Mouse (Mus musculus) hindbrain, postnatal 0 days (tissue): ENCODE results near the gene Hist1h2an. TPM values are rescaled to one million over a fixed set of nuclear protein-coding genes. Genes with fewer than 3 reads are reported as not detected.

Source experiments
- ATAC-seq: fragments of 200-750 bp; cut with Nextera tagmentation; 2 replicates; pipeline ENCODE4 v1.8.0; 2017; ENCODE audit warnings: mild to moderate bottlenecking, moderate TSS enrichment, moderate library complexity
- DNase-seq: peaks from one replicate; pipeline ENCODE4 v3.0.0-alpha.2; 2015; ENCODE audit warnings: low spot score
- H3K27ac ChIP-seq: fragments of 300-500 bp; sonication (generic); 2 replicates; pipeline ENCODE4 v1.5.1; 2014; ENCODE audit warnings: mild to moderate bottlenecking
- H3K27me3 ChIP-seq: fragments of 300-500 bp; sonication (generic); 2 replicates; pipeline ENCODE4 v1.6.1; 2014; ENCODE audit warnings: low read length, mixed read lengths; ENCODE audit not compliant: insufficient read depth
- H3K36me3 ChIP-seq: fragments of 300-500 bp; sonication (generic); 2 replicates; pipeline ENCODE4 v1.6.1; 2014; ENCODE audit warnings: low read length, mixed read lengths; ENCODE audit not compliant: insufficient read depth
- H3K4me1 ChIP-seq: fragments of 300-500 bp; sonication (generic); 2 replicates; pipeline ENCODE4 v1.6.1; 2014; ENCODE audit warnings: antibody characterized with exemption, low read length, mixed read lengths; ENCODE audit not compliant: insufficient read depth
- H3K4me2 ChIP-seq: fragments of 300-500 bp; sonication (generic); 2 replicates; pipeline ENCODE4 v1.6.1; 2014; ENCODE audit warnings: low read depth, mild to moderate bottlenecking, low read length, moderate library complexity, mixed read lengths
- H3K4me3 ChIP-seq: fragments of 300-500 bp; sonication (generic); 2 replicates; pipeline ENCODE4 v1.5.1; 2014; ENCODE audit warnings: low read length
- H3K9ac ChIP-seq: fragments of 300-500 bp; sonication (generic); replicated peaks from 2 replicates; pipeline ENCODE4 v1.6.1; 2014; ENCODE audit warnings: mild to moderate bottlenecking, low read length, moderate library complexity, mixed read lengths
- H3K9me3 ChIP-seq: fragments of 300-500 bp; sonication (generic); 2 replicates; pipeline ENCODE4 v1.6.1; 2016; ENCODE audit warnings: low read length, mixed read lengths
- CTCF ChIP-seq: IDR thresholded peaks from 2 replicates; pipeline ENCODE4 v1.5.1; 2016; ENCODE audit warnings: antibody characterized with exemption, control low read depth, low read depth
- WGBS: fragments of 180-500 bp; shearing (Covaris S2); extraction: QIAGEN DNeasy Blood & Tissue Kit; methylation state at CpG from one replicate; pipeline ENCODE4 v1.1.7; 2014; 5-methylcytosine and 5-hydroxymethylcytosine counted together
- microRNA-seq, 2 experiments: library from miRNA; unstranded; fragments of <30 nt; microRNA quantifications; one replicate each; pipeline ENCODE4; 2016
- polyA plus RNA-seq: library from polyadenylated mRNA; unstranded; fragments of >200 nt; fragmentation: Nextera tagmentation; extraction: Ambion mirVana; gene quantifications from 2 replicates; pipeline ENCODE4 v1.2.1, GENCODE M21; 2015
- total RNA-seq: library from RNA; depleted of rRNA; stranded (reverse); fragments of >200 nt; gene quantifications from 2 replicates; pipeline ENCODE4 v1.2.3, GENCODE M21; 2014; rRNA removed

The Hist1h2an gene
- total and polyA plus RNA-seq, 2 experiments from 2014 or later = 5.4 to 641 TPM

DNA sequence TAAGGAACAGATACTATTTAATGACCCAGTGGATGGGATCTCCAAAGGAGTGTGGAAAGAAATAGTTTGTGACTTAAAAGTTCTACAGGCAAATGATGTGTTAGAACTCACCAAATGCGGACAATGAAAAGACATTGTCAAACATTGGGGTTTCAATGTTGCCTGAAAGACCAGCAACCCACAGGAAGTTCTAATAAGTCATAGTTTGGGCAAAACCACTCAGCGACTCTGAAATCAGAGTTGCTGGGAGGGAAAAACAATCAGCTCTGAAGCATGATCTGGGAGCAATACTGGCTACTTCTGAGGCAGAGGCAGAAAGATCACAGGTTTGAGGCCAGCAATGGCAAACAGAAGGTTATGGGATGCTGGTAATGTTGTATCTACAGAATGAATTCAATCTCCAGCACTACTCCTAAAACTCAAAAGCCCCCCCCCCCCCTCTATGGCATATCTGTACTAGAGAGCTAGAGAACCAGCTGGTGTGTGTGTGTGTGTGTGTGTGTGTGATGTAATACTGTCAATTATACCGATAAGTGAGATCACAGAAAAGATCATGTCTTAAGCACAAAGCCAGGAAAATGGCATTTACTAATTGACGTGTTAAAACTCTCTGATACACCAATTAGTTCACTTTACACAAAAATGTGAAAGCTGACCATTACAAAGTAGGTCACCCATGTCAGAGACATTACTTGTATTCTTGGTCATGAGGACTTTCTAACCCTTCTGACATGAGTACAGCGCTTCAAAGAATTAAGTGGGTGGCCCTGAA lies 37.4 kb downstream of the Hist1h2an start:
- peak overlapping the region; percentile 56 for H3K9ac ChIP-seq
- no peaks in the 10 kb centered on the region for H3K36me3 ChIP-seq
- ATAC-seq = no peak
- peak overlapping the region; percentile 71; the same call in 1 of the 2 replicates for H3K27ac ChIP-seq
- H3K4me2 ChIP-seq = peak overlapping the region; percentile 64
- TF ChIP-seq CTCF = no peak
- peak overlapping the region; percentile 46 for H3K4me3 ChIP-seq
- peaks cover 7% of the 10 kb centered on the region; the same call in 1 of the 2 replicates for H3K4me1 ChIP-seq
- H3K27me3 ChIP-seq = no peaks in the 10 kb centered on the region
- H3K9me3 ChIP-seq = no peaks in the 10 kb centered on the region
- WGBS = 5% methylated on average over 5 of the region's 5 CpGs
- peak; percentile 29 for DNase-seq

GRCm38 (mm10) chr13:21745006-21745405 lies 42.0 kb downstream of the Hist1h2an start:
- no peak for TF ChIP-seq CTCF
- ATAC-seq = no peak
- Histone ChIP-seq H3K27me3 (no peaks in the 10 kb centered on the region), H3K4me1 (no peaks in the 10 kb centered on the region), H3K4me3 (no peak overlapping the region), H3K4me2 (no peak overlapping the region), H3K36me3 (no peaks in the 10 kb centered on the region), H3K9ac (no peak overlapping the region), H3K27ac (no peak overlapping the region), H3K9me3 (no peaks in the 10 kb centered on the region)
- 94% methylated on average over 1 of the region's 1 CpGs for WGBS
- no peak for DNase-seq

Small RNAs within 50 kb of the gene (microRNA-seq; reads per million reads assigned to microRNA genes)
- gene Gm19658 = 0 reads per million in 2 experiments
- gene Gm44346 = 0 reads per million in 2 experiments
- gene Gm44454 = 0 reads per million in 2 experiments
- 0 reads per million in 2 experiments for gene Gm44466

Other genes with a start within 250 kb of the Hist1h2an start
- not detected in 2 replicates for gene Olfr1366, start 244.4 kb downstream of the Hist1h2an start, total RNA-seq
- 0.19 and 0.23 TPM in 2 replicates for gene Olfr1366, start 244.4 kb downstream of the Hist1h2an start, polyA plus RNA-seq
- not detected in 2 replicates for gene Olfr1535, start 227.3 kb downstream of the Hist1h2an start, total RNA-seq
- 0.11 and 0.16 TPM in 2 replicates for gene Olfr1535, start 227.3 kb downstream of the Hist1h2an start, polyA plus RNA-seq
- gene Olfr1364, start 205.5 kb downstream of the Hist1h2an start, total RNA-seq = not detected in 2 replicates
- gene Olfr1364, start 205.5 kb downstream of the Hist1h2an start, polyA plus RNA-seq = not detected in 2 replicates
- not detected in 2 replicates for gene Olfr1362, start 173.2 kb downstream of the Hist1h2an start, total RNA-seq
- not detected in 2 replicates for gene Olfr1362, start 173.2 kb downstream of the Hist1h2an start, polyA plus RNA-seq
- not detected in 2 replicates for gene Olfr11, start 144.7 kb downstream of the Hist1h2an start, total RNA-seq
- 0.09 TPM in 1 of 2 replicates, not detected in the other for gene Olfr11, start 144.7 kb downstream of the Hist1h2an start, polyA plus RNA-seq
- not detected in 2 replicates for gene Olfr1361, start 123.8 kb downstream of the Hist1h2an start, total RNA-seq
- gene Olfr1361, start 123.8 kb downstream of the Hist1h2an start, polyA plus RNA-seq = not detected in 2 replicates
- not detected in 2 replicates for gene Olfr1360, start 109.8 kb downstream of the Hist1h2an start, total RNA-seq
- not detected in 2 replicates for gene Olfr1360, start 109.8 kb downstream of the Hist1h2an start, polyA plus RNA-seq
- gene Olfr1359, start 89.1 kb downstream of the Hist1h2an start, total RNA-seq = not detected in 2 replicates
- not detected in 2 replicates for gene Olfr1359, start 89.1 kb downstream of the Hist1h2an start, polyA plus RNA-seq
- gene Hist1h2bl, start 71.1 kb downstream of the Hist1h2an start, total RNA-seq = 541 and 615 TPM in 2 replicates
- 1.2 TPM in 1 of 2 replicates, not detected in the other for gene Hist1h2bl, start 71.1 kb downstream of the Hist1h2an start, polyA plus RNA-seq
- 934 and 1,282 TPM in 2 replicates for gene Hist1h2ai, start 70.8 kb downstream of the Hist1h2an start, total RNA-seq
- 4.5 and 5.8 TPM in 2 replicates for gene Hist1h2ai, start 70.8 kb downstream of the Hist1h2an start, polyA plus RNA-seq
- 1,004 and 1,140 TPM in 2 replicates for gene Hist1h3h, start 69.6 kb downstream of the Hist1h2an start, total RNA-seq
- 1.9 and 6.2 TPM in 2 replicates for gene Hist1h3h, start 69.6 kb downstream of the Hist1h2an start, polyA plus RNA-seq
- gene Hist1h2bm, start 65.2 kb downstream of the Hist1h2an start, total RNA-seq = 1,597 and 1,943 TPM in 2 replicates
- gene Hist1h2bm, start 65.2 kb downstream of the Hist1h2an start, polyA plus RNA-seq = 1.3 and 1.7 TPM in 2 replicates
- 1,214 and 1,310 TPM in 2 replicates for gene Hist1h4j, start 52.2 kb downstream of the Hist1h2an start, total RNA-seq
- not detected in 2 replicates for gene Hist1h4j, start 52.2 kb downstream of the Hist1h2an start, polyA plus RNA-seq
- gene Hist1h4k, start 36.7 kb downstream of the Hist1h2an start, total RNA-seq = 380 and 998 TPM in 2 replicates
- gene Hist1h4k, start 36.7 kb downstream of the Hist1h2an start, polyA plus RNA-seq = 1.6 and 1.9 TPM in 2 replicates
- 429 and 552 TPM in 2 replicates for gene Hist1h2ak, start 33.4 kb downstream of the Hist1h2an start, total RNA-seq
- gene Hist1h2ak, start 33.4 kb downstream of the Hist1h2an start, polyA plus RNA-seq = 9.9 and 13.6 TPM in 2 replicates
- 864 and 1,352 TPM in 2 replicates for gene Hist1h2bn, start 33.1 kb downstream of the Hist1h2an start, total RNA-seq
- gene Hist1h2bn, start 33.1 kb downstream of the Hist1h2an start, polyA plus RNA-seq = 1.1 TPM in 1 of 2 replicates, not detected in the other
- 263 and 411 TPM in 2 replicates for gene Hist1h1b, start 6.6 kb downstream of the Hist1h2an start, total RNA-seq
- gene Hist1h1b, start 6.6 kb downstream of the Hist1h2an start, polyA plus RNA-seq = 10.0 and 11.7 TPM in 2 replicates
- 789 and 1,626 TPM in 2 replicates for gene Hist1h3i, start 3.8 kb downstream of the Hist1h2an start, total RNA-seq
- gene Hist1h3i, start 3.8 kb downstream of the Hist1h2an start, polyA plus RNA-seq = 24.5 and 29.0 TPM in 2 replicates
- 234 and 289 TPM in 2 replicates for gene Hist1h2bp, start 243 bp upstream of the Hist1h2an start, total RNA-seq
- 0.84 TPM in 1 of 2 replicates, not detected in the other for gene Hist1h2bp, start 243 bp upstream of the Hist1h2an start, polyA plus RNA-seq
- 1,114 and 1,806 TPM in 2 replicates for gene Hist1h2bq, start 23.0 kb upstream of the Hist1h2an start, total RNA-seq
- gene Hist1h2bq, start 23.0 kb upstream of the Hist1h2an start, polyA plus RNA-seq = 4.8 and 6.4 TPM in 2 replicates
- gene Hist1h2ao, start 23.2 kb upstream of the Hist1h2an start, total RNA-seq = not detected in 2 replicates
- gene Hist1h2ao, start 23.2 kb upstream of the Hist1h2an start, polyA plus RNA-seq = not detected in 2 replicates
- 2.3 and 3.3 TPM in 2 replicates for gene Hist1h4m, start 24.5 kb upstream of the Hist1h2an start, total RNA-seq
- not detected in 2 replicates for gene Hist1h4m, start 24.5 kb upstream of the Hist1h2an start, polyA plus RNA-seq
- 4,540 and 4,675 TPM in 2 replicates for gene Hist1h4n, start 45.0 kb upstream of the Hist1h2an start, total RNA-seq
- 3.7 and 4.1 TPM in 2 replicates for gene Hist1h4n, start 45.0 kb upstream of the Hist1h2an start, polyA plus RNA-seq
- gene Hist1h2ap, start 46.3 kb upstream of the Hist1h2an start, total RNA-seq = 1,318 and 1,554 TPM in 2 replicates
- 798 and 958 TPM in 2 replicates for gene Hist1h2ap, start 46.3 kb upstream of the Hist1h2an start, polyA plus RNA-seq
- gene Hist1h2br, start 46.5 kb upstream of the Hist1h2an start, total RNA-seq = 757 and 1,216 TPM in 2 replicates
- gene Hist1h2br, start 46.5 kb upstream of the Hist1h2an start, polyA plus RNA-seq = 4.7 and 7.4 TPM in 2 replicates
- 9.3 and 13.5 TPM in 2 replicates for gene Zfp184, start 157.9 kb upstream of the Hist1h2an start, total RNA-seq
- 7.8 and 9.6 TPM in 2 replicates for gene Zfp184, start 157.9 kb upstream of the Hist1h2an start, polyA plus RNA-seq
- not detected in 2 replicates for gene Pom121l2, start 194.0 kb upstream of the Hist1h2an start, total RNA-seq
- not detected in 2 replicates for gene Pom121l2, start 194.0 kb upstream of the Hist1h2an start, polyA plus RNA-seq
- not detected in 2 replicates for gene Prss16, start 222.5 kb upstream of the Hist1h2an start, total RNA-seq
- gene Prss16, start 222.5 kb upstream of the Hist1h2an start, polyA plus RNA-seq = not detected in 2 replicates
- gene Hist1h2ah, start 248.3 kb upstream of the Hist1h2an start, total RNA-seq = 67.7 and 136 TPM in 2 replicates
- gene Hist1h2ah, start 248.3 kb upstream of the Hist1h2an start, polyA plus RNA-seq = 2.2 and 10.5 TPM in 2 replicates
- 468 and 587 TPM in 2 replicates for gene Hist1h2bk, start 248.7 kb upstream of the Hist1h2an start, total RNA-seq
- gene Hist1h2bk, start 248.7 kb upstream of the Hist1h2an start, polyA plus RNA-seq = 0.84 and 1.2 TPM in 2 replicates